Mouse (Mus musculus) kidney, adult 11 months (tissue): ENCODE measurements at regions not wholly inside any gene's neighbourhood (a gene's known extent, or its start where the extent isn't known, plus 50 kb on each side); places are given as distances from the start of the nearest gene placed in this dataset.

Experiments
- DNase-seq: peaks from one replicate; pipeline ENCODE4 v3.0.0; 2022

- no peak for DNase-seq
These were observed 223.8 kb downstream of the Kdm4c start for GRCm38 (mm10) chr4:74466081-74466480.

- DNase-seq = no peak
These were observed 270.2 kb downstream of the Kdm4c start for GRCm38 (mm10) chr4:74512489-74512888.

- DNase-seq = no peak
These were observed 311.6 kb downstream of the Kdm4c start for GRCm38 (mm10) chr4:74553888-74554287.

- DNase-seq = no peak
These were observed 321.3 kb downstream of the Kdm4c start for GRCm38 (mm10) chr4:74563565-74563964.

- DNase-seq = no peak
These were observed 344.1 kb downstream of the Kdm4c start for GRCm38 (mm10) chr4:74586400-74586799.

GRCm38 (mm10) chr4:74587125-74587524 is 344.8 kb downstream of the Kdm4c start:
- no peak for DNase-seq

- DNase-seq = no peak
These were observed 346.5 kb downstream of the Kdm4c start for GRCm38 (mm10) chr4:74588761-74589160.

GRCm38 (mm10) chr4:74613032-74613431 is 370.7 kb downstream of the Kdm4c start:
- peak; percentile 53 for DNase-seq
